Mouse (Mus musculus): ENCODE data around the gene C87977. TPM values are rescaled to one million over a fixed set of nuclear protein-coding genes. Genes with fewer than 3 reads are reported as not detected.
"Not testable (repeated sequence)": the region's sequence is repeated elsewhere in the genome, so short reads cannot be mapped to it uniquely, and the experiment has no call there.

The C87977 gene
- not detected in 2 replicates for polyA plus RNA-seq (2015; fragmentation: Nextera tagmentation; extraction: Ambion mirVana)

DNA sequence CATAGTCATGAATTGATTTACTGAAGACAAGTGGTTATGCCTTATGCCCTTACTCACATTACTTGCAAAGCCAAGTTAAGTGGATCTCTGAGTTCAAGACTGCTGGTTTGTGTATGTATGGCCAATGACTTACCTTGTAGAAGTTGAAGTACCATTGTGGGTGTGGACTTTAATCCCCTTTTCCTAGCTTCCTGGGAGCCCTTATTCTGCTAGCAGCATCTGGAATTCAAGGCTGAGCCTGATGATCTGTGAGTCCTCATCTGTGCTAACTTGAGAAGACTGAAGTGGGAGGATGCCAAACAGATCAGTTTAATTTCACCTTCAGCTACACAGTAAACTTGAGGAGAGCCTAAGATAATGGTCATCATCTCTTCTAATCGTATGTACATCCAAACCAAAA is at the start of gene C87977:
TSS of gene C87977 (minus strand) at position 101 of the 400 bp plus-strand sequence.
- WGBS, result 75% methylated on average over 1 of the region's 1 CpGs
- H3K9me3 ChIP-seq (ENCODE audit: control insufficient read depth, low read length); ATAC-seq (ENCODE audit: low FRiP score, low TSS enrichment); H3K9ac ChIP-seq (ENCODE audit: low read length); H3K36me3 ChIP-seq (ENCODE audit: control insufficient read depth, insufficient read depth, low read length); H3K4me3 ChIP-seq (ENCODE audit: low read depth, low read length); H3K27ac ChIP-seq (replicated peaks); H3K4me1 ChIP-seq (replicated peaks; ENCODE audit: control insufficient read depth, insufficient read depth); H3K4me2 ChIP-seq (replicated peaks; ENCODE audit: low read depth); DNase-seq (ENCODE audit: low spot score); H3K27me3 ChIP-seq (ENCODE audit: control insufficient read depth, insufficient read depth, low read length): not testable (repeated sequence)

DNA sequence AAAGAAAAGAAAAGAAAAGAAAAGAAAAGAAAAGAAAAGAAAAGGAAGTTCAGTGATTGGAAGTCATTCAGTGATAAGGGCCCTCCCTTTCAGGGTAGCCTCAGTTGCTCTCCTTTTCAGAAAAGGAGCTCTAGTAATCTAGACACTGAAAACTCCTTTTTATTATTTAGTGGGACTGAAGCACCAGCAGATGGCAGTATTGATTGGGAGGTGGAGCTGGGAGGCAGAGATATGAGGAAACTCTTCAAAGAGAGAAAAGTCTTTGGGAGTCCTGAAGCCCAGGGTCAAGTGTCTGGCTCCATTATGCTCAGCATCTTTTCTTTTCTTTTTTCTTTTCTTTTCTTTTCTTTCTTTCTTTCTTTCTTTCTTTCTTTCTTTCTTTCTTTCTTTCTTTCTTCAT is 41.6 kb upstream of the C87977 start:
- not testable (repeated sequence) for H3K27ac ChIP-seq (replicated peaks); H3K36me3 ChIP-seq (ENCODE audit: control insufficient read depth, insufficient read depth, low read length); DNase-seq (ENCODE audit: low spot score); H3K4me2 ChIP-seq (replicated peaks; ENCODE audit: low read depth); H3K9me3 ChIP-seq (ENCODE audit: control insufficient read depth, low read length); H3K4me1 ChIP-seq (replicated peaks; ENCODE audit: control insufficient read depth, insufficient read depth); ATAC-seq (ENCODE audit: low FRiP score, low TSS enrichment); H3K9ac ChIP-seq (ENCODE audit: low read length); H3K27me3 ChIP-seq (ENCODE audit: control insufficient read depth, insufficient read depth, low read length); H3K4me3 ChIP-seq (ENCODE audit: low read depth, low read length)
- TF ChIP-seq CTCF (IDR thresholded peaks at IDR 0.05; ENCODE audit: low read depth), result peak; percentile 37; the same call in 1 of the 2 replicates

DNA sequence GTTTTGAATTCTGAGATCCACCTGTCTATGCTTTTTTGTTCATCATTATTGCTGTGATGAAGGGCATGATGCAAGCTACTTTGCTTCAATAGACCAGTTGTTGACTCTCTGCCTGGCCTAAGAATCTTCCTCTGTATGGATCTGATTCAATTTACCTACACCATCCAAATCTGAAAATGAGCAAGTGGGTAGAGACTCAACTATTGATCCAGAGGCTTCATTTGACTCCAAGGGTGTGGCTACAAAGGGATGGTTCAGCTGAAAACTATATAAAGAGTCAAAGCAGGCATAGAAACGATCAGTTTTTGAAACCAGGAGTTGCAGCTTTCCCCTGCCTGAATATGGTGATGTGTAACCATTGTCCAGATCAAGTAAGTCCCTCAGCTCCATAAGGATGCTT is 22.7 kb downstream of the C87977 start, which contains the start of gene Oog2:
TSS of gene Oog2 (plus strand) at position 301 of the 400 bp plus-strand sequence.
- H3K27me3 ChIP-seq (ENCODE audit: control insufficient read depth, insufficient read depth, low read length), result no peaks in the 10 kb centered on the region
- H3K27ac ChIP-seq (replicated peaks), result no peak within 1 kb of the TSS
- DNase-seq (ENCODE audit: low spot score), result no peak
- TF ChIP-seq CTCF (IDR thresholded peaks at IDR 0.05; ENCODE audit: low read depth) (no peak), EP300 (optimal IDR thresholded peaks at IDR 0.05) (no peak)
- no peak within 1 kb of the TSS for H3K4me3 ChIP-seq (ENCODE audit: low read depth, low read length)
- H3K9ac ChIP-seq (ENCODE audit: low read length), result no peak within 1 kb of the TSS
- no peaks in the 10 kb centered on the region for H3K4me1 ChIP-seq (replicated peaks; ENCODE audit: control insufficient read depth, insufficient read depth)
- no peaks in the 10 kb centered on the region for H3K36me3 ChIP-seq (ENCODE audit: control insufficient read depth, insufficient read depth, low read length)
- ATAC-seq (ENCODE audit: low FRiP score, low TSS enrichment), result no peak
- no peak within 1 kb of the TSS for H3K4me2 ChIP-seq (replicated peaks; ENCODE audit: low read depth)
- H3K9me3 ChIP-seq (ENCODE audit: control insufficient read depth, low read length), result no peaks in the 10 kb centered on the region
- WGBS, result 16% methylated on average over 1 of the region's 1 CpGs

DNA sequence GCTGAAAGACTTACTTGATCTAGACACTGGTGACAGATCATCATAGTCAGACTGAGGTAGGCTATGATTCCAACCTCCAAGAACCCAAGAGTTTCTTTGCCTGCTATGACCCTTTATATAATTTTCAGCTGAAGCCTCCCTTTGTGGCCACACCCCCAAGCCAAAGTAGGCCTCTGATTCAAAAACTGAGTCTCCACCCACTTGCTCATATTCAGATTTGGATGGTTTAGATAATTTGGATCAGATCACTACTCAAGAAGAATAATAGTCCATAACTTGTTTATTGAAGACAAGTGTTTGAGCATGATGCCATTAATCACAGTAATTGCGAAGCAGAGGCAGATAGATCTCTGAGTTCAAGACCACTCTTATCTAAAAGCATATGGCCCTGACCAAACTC is 50.6 kb downstream of the C87977 start, which contains the start of gene Oog3:
TSS of gene Oog3 (minus strand) at position 101 of the 400 bp plus-strand sequence.
- H3K36me3 ChIP-seq (ENCODE audit: control insufficient read depth, insufficient read depth, low read length), result no peaks in the 10 kb centered on the region

More for the DNA sequence above, 50.6 kb downstream of the C87977 start, which contains the start of gene Oog3:
- Histone ChIP-seq H3K9ac (ENCODE audit: low read length) (no peak within 1 kb of the TSS), H3K27me3 (ENCODE audit: control insufficient read depth, insufficient read depth, low read length) (no peaks in the 10 kb centered on the region), H3K9me3 (ENCODE audit: control insufficient read depth, low read length) (no peaks in the 10 kb centered on the region), H3K27ac (replicated peaks) (no peak within 1 kb of the TSS), H3K4me2 (replicated peaks; ENCODE audit: low read depth) (no peak within 1 kb of the TSS), H3K4me3 (ENCODE audit: low read depth, low read length) (no peak within 1 kb of the TSS), H3K4me1 (replicated peaks; ENCODE audit: control insufficient read depth, insufficient read depth) (no peaks in the 10 kb centered on the region)
- no peak for ATAC-seq (ENCODE audit: low FRiP score, low TSS enrichment)
- TF ChIP-seq CTCF (IDR thresholded peaks at IDR 0.05; ENCODE audit: low read depth), result no peak
- no peak for TF ChIP-seq EP300 (optimal IDR thresholded peaks at IDR 0.05)
- 75% methylated on average over 1 of the region's 1 CpGs for WGBS
- no peak for DNase-seq (ENCODE audit: low spot score)

Other genes with a start within 250 kb of the C87977 start
- not detected in 2 replicates for gene Gm13101, start 246.4 kb downstream of the C87977 start, polyA plus RNA-seq (2015; fragmentation: Nextera tagmentation; extraction: Ambion mirVana)
- not detected in 2 replicates for gene Pramef17, start 218.9 kb downstream of the C87977 start, polyA plus RNA-seq (2015; fragmentation: Nextera tagmentation; extraction: Ambion mirVana)
- not detected in 2 replicates for gene Pramel4, start 154.2 kb downstream of the C87977 start, polyA plus RNA-seq (2015; fragmentation: Nextera tagmentation; extraction: Ambion mirVana)
- not detected in 2 replicates for gene Gm13102, start 106.8 kb downstream of the C87977 start, polyA plus RNA-seq (2015; fragmentation: Nextera tagmentation; extraction: Ambion mirVana)
- not detected in 2 replicates for gene Oog3, start 50.7 kb downstream of the C87977 start, polyA plus RNA-seq (2015; fragmentation: Nextera tagmentation; extraction: Ambion mirVana)
- not detected in 2 replicates for gene Oog2, start 22.6 kb downstream of the C87977 start, polyA plus RNA-seq (2015; fragmentation: Nextera tagmentation; extraction: Ambion mirVana)
- gene Pramel5, start 67.2 kb upstream of the C87977 start, polyA plus RNA-seq (2015; fragmentation: Nextera tagmentation; extraction: Ambion mirVana), result not detected in 2 replicates
- gene Gm13128, start 116.9 kb upstream of the C87977 start, polyA plus RNA-seq (2015; fragmentation: Nextera tagmentation; extraction: Ambion mirVana), result not detected in 2 replicates
- not detected in 2 replicates for gene Gm13119, start 144.6 kb upstream of the C87977 start, polyA plus RNA-seq (2015; fragmentation: Nextera tagmentation; extraction: Ambion mirVana)
- gene Pramef20, start 164.6 kb upstream of the C87977 start, polyA plus RNA-seq (2015; fragmentation: Nextera tagmentation; extraction: Ambion mirVana), result not detected in 2 replicates
- 0.25 and 0.28 TPM in 2 replicates for gene Pramef12, start 195.1 kb upstream of the C87977 start, polyA plus RNA-seq (2015; fragmentation: Nextera tagmentation; extraction: Ambion mirVana)
- not detected in 2 replicates for gene 1700012P22Rik, start 225.5 kb upstream of the C87977 start, polyA plus RNA-seq (2015; fragmentation: Nextera tagmentation; extraction: Ambion mirVana)
- not detected in 2 replicates for gene Gm9944, start 240.0 kb upstream of the C87977 start, polyA plus RNA-seq (2015; fragmentation: Nextera tagmentation; extraction: Ambion mirVana)

Data from stomach, postnatal 0 days (tissue).